Mouse (Mus musculus): ENCODE results near the gene Scgb1c1. TPM values are rescaled to one million over a fixed set of nuclear protein-coding genes. Genes with fewer than 3 reads are reported as not detected.
A peak's percentile ranks its signal among the peaks of the same experiment; 100 is the strongest.

Gene Scgb1c1
- polyA plus RNA-seq, 1 experiment from 2014 or later, result not detected

- ATAC-seq, result peak; percentile 84
- H3K4me2 ChIP-seq (replicated peaks; ENCODE audit: low read depth), result peak overlapping the region; percentile 54
- 13% methylated on average over 8 of the region's 8 CpGs for WGBS
- H3K27ac ChIP-seq (ENCODE audit: low read depth, low read length), result no peak overlapping the region
- no peaks in the 10 kb centered on the region for H3K4me1 ChIP-seq (replicated peaks; ENCODE audit: control insufficient read depth, insufficient read depth, low read length)
- no peaks in the 10 kb centered on the region for H3K9me3 ChIP-seq (ENCODE audit: control insufficient read depth)
- peak overlapping the region; percentile 11; the same call in 1 of the 2 replicates for H3K4me3 ChIP-seq (ENCODE audit: low read depth, low read length)
- no peaks in the 10 kb centered on the region for H3K36me3 ChIP-seq (ENCODE audit: control insufficient read depth, insufficient read depth)
- peak; percentile 77 for TF ChIP-seq CTCF (IDR thresholded peaks at IDR 0.05; ENCODE audit: low read depth)
- no peaks in the 10 kb centered on the region for H3K27me3 ChIP-seq (replicated peaks; ENCODE audit: control insufficient read depth, insufficient read depth, low read length)
- H3K9ac ChIP-seq (ENCODE audit: low read depth, low read length), result no peak overlapping the region
Measured at GRCm38 (mm10) chr7:140828171-140828881, 17.0 kb upstream of the Scgb1c1 start.

- no peak overlapping the region for H3K27ac ChIP-seq (ENCODE audit: low read depth, low read length)
- no peak for ATAC-seq
- no peak overlapping the region for H3K9ac ChIP-seq (ENCODE audit: low read depth, low read length)
- no peaks in the 10 kb centered on the region for H3K9me3 ChIP-seq (ENCODE audit: control insufficient read depth)
- TF ChIP-seq CTCF (IDR thresholded peaks at IDR 0.05; ENCODE audit: low read depth), result no peak
- H3K4me3 ChIP-seq (ENCODE audit: low read depth, low read length), result no peak overlapping the region
- H3K27me3 ChIP-seq (replicated peaks; ENCODE audit: control insufficient read depth, insufficient read depth, low read length), result no peaks in the 10 kb centered on the region
- H3K36me3 ChIP-seq (ENCODE audit: control insufficient read depth, insufficient read depth), result no peaks in the 10 kb centered on the region
- 0 out of 2 replicates have a peak, but pooled peaks cover 3% of the 10 kb centered on the region for H3K4me1 ChIP-seq (replicated peaks; ENCODE audit: control insufficient read depth, insufficient read depth, low read length)
- H3K4me2 ChIP-seq (replicated peaks; ENCODE audit: low read depth), result no peak overlapping the region
- WGBS, result 40% methylated on average over 6 of the region's 6 CpGs
Measured at GRCm38 (mm10) chr7:140831447-140831846, 13.9 kb upstream of the Scgb1c1 start.

- WGBS, result 83% methylated on average over 4 of the region's 4 CpGs
- H3K27me3 ChIP-seq (replicated peaks; ENCODE audit: control insufficient read depth, insufficient read depth, low read length), result no peaks in the 10 kb centered on the region
- 0 out of 2 replicates have a peak, but pooled peaks cover 3% of the 10 kb centered on the region for H3K4me1 ChIP-seq (replicated peaks; ENCODE audit: control insufficient read depth, insufficient read depth, low read length)
- no peaks in the 10 kb centered on the region for H3K36me3 ChIP-seq (ENCODE audit: control insufficient read depth, insufficient read depth)
- no peak for ATAC-seq
- no peaks in the 10 kb centered on the region for H3K9me3 ChIP-seq (ENCODE audit: control insufficient read depth)
- H3K4me2 ChIP-seq (replicated peaks; ENCODE audit: low read depth), result no peak overlapping the region
- TF ChIP-seq CTCF (IDR thresholded peaks at IDR 0.05; ENCODE audit: low read depth), result no peak
- H3K4me3 ChIP-seq (ENCODE audit: low read depth, low read length), result no peak overlapping the region
- H3K9ac ChIP-seq (ENCODE audit: low read depth, low read length), result no peak overlapping the region
- no peak overlapping the region for H3K27ac ChIP-seq (ENCODE audit: low read depth, low read length)
Measured at GRCm38 (mm10) chr7:140833341-140833740, 12.0 kb upstream of the Scgb1c1 start.

GRCm38 (mm10) chr7:140834968-140835757 is 10.2 kb upstream of the Scgb1c1 start, which contains the start of gene Urah:
Gene Urah, plus strand, starts transcription at chr7:140835018.
- Histone ChIP-seq H3K9ac (ENCODE audit: low read depth, low read length) (no peak within 1 kb of the TSS), H3K27ac (ENCODE audit: low read depth, low read length) (peak within 1 kb of the TSS; percentile 41; the same call in 1 of the 2 replicates), H3K27me3 (replicated peaks; ENCODE audit: control insufficient read depth, insufficient read depth, low read length) (no peaks in the 10 kb centered on the region), H3K4me2 (replicated peaks; ENCODE audit: low read depth) (peak within 1 kb of the TSS; percentile 51), H3K4me1 (replicated peaks; ENCODE audit: control insufficient read depth, insufficient read depth, low read length) (0 out of 2 replicates have a peak, but pooled peaks cover 3% of the 10 kb centered on the region), H3K4me3 (ENCODE audit: low read depth, low read length) (peak within 1 kb of the TSS; percentile 13; the same call in 1 of the 2 replicates), H3K9me3 (ENCODE audit: control insufficient read depth) (no peaks in the 10 kb centered on the region), H3K36me3 (ENCODE audit: control insufficient read depth, insufficient read depth) (no peaks in the 10 kb centered on the region)
- 28% methylated on average over 20 of the region's 20 CpGs for WGBS
- no peak for TF ChIP-seq CTCF (IDR thresholded peaks at IDR 0.05; ENCODE audit: low read depth)
- peak; percentile 81 for ATAC-seq

GRCm38 (mm10) chr7:140835758-140836087 is 9.6 kb upstream of the Scgb1c1 start:
- WGBS, result 37% methylated on average over 2 of the region's 2 CpGs
- ATAC-seq, result peak; percentile 34
- H3K27me3 ChIP-seq (replicated peaks; ENCODE audit: control insufficient read depth, insufficient read depth, low read length), result no peaks in the 10 kb centered on the region
- 0 out of 2 replicates have a peak, but pooled peaks cover 3% of the 10 kb centered on the region for H3K4me1 ChIP-seq (replicated peaks; ENCODE audit: control insufficient read depth, insufficient read depth, low read length)
- 0 out of 2 replicates have a peak, but pooled peaks have one; percentile 14 for TF ChIP-seq CTCF (IDR thresholded peaks at IDR 0.05; ENCODE audit: low read depth)
- no peaks in the 10 kb centered on the region for H3K9me3 ChIP-seq (ENCODE audit: control insufficient read depth)
- H3K27ac ChIP-seq (ENCODE audit: low read depth, low read length), result no peak overlapping the region
- H3K36me3 ChIP-seq (ENCODE audit: control insufficient read depth, insufficient read depth), result no peaks in the 10 kb centered on the region
- no peak overlapping the region for H3K4me3 ChIP-seq (ENCODE audit: low read depth, low read length)
- peak overlapping the region; percentile 51 for H3K4me2 ChIP-seq (replicated peaks; ENCODE audit: low read depth)
- H3K9ac ChIP-seq (ENCODE audit: low read depth, low read length), result no peak overlapping the region

Data from intestine, postnatal 0 days (tissue).